Mouse (Mus musculus) thymus, postnatal 14 days (tissue): ENCODE results near the gene Tgfbrap1.

ENCODE experiments used
- DNase-seq: peaks from one replicate; pipeline ENCODE4 v3.0.0; 2021

Tgfbrap1 gene

GRCm38 (mm10) chr1:43006524-43006923 lies 91.9 kb downstream of the Tgfbrap1 start:
- no peak for DNase-seq

DNA sequence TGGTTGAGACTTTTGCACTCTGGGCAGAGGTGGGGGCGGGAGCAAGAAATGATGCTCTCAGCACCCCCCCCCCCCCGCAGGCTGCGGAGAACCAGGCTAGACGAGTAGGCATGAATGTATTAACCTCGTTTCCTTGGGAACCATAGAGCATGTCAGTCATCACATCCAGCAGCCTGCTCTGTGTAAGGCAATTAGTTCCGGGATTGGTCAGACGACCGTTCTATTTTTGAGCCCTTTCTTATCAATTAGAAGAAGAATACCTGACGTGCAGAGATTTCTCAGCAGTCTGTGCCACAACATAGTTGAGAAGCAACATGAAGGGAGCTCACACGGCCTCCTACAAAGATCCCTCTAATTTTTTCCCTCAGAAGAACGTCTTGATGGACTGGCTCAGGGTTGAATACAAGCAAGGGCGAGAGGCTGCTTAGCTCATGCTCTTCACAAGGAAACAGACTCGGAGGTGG lies 92.4 kb downstream of the Tgfbrap1 start:
- no peak for DNase-seq
